Mouse (Mus musculus) heart, postnatal 10 days (tissue): ENCODE data around the gene E2f7. TPM values are rescaled to one million over a fixed set of nuclear protein-coding genes. Genes with fewer than 3 reads are reported as not detected.

Experiments used
- DNase-seq, 2 experiments: peaks; one replicate each; pipeline ENCODE4 v3.0.0; 2021
- intact Hi-C: fragments of 180-260 bp; cut with DNase I; formaldehyde crosslinking; loops from one replicate; pipeline ENCODE4 v1.15.1; 2025
- total RNA-seq, 2 experiments: library from RNA; stranded (reverse); gene quantifications; 2 replicates each; pipeline ENCODE4 v1.2.3; 2021

E2f7 gene
- total RNA-seq, 2 experiments from 2014 or later: 6.8 to 7.0 TPM

GRCm38 (mm10) chr10:110835115-110835806 lies 90.0 kb downstream of the E2f7 start:
- intact Hi-C loops: no loop called here
- no peak for DNase-seq

Other genes starting within 250 kb of the E2f7 start
- 100 to 1,000 TPM; 155 to 161 TPM for gene Csrp2, start 174.3 kb downstream of the E2f7 start, total RNA-seq